Mouse (Mus musculus): ENCODE data around the gene Sept9. TPM values are rescaled to one million over a fixed set of nuclear protein-coding genes. Genes with fewer than 3 reads are reported as not detected.

Gene Sept9
- polyA plus RNA-seq, 1 experiment from 2014 or later = 166 TPM

GRCm38 (mm10) chr11:117314520-117314919 lies 115.1 kb downstream of the Sept9 start:
- Histone ChIP-seq H3K27me3 (replicated peaks) (no peaks in the 10 kb centered on the region), H3K27ac (peak overlapping the region; percentile 81; the same call in 1 of the 2 replicates), H3K4me2 (replicated peaks) (no peak overlapping the region), H3K36me3 (no peaks in the 10 kb centered on the region), H3K4me1 (replicated peaks) (peaks cover 92% of the 10 kb centered on the region), H3K4me3 (replicated peaks) (no peak overlapping the region), H3K9ac (no peak overlapping the region), H3K9me3 (no peaks in the 10 kb centered on the region)
- ATAC-seq = no peak
- WGBS = 92% methylated on average over 8 of the region's 8 CpGs

- Histone ChIP-seq H3K27ac (peak overlapping the region; percentile 81), H3K9ac (peak overlapping the region; percentile 9; the same call in 1 of the 2 replicates), H3K4me1 (replicated peaks) (peaks cover 92% of the 10 kb centered on the region), H3K4me3 (replicated peaks) (no peak overlapping the region), H3K27me3 (replicated peaks) (no peaks in the 10 kb centered on the region), H3K36me3 (no peaks in the 10 kb centered on the region), H3K9me3 (no peaks in the 10 kb centered on the region), H3K4me2 (replicated peaks) (peak overlapping the region; percentile 7; the same call in 1 of the 2 replicates)
- 46% methylated on average over 11 of the region's 11 CpGs for WGBS
- no peak for ATAC-seq
Observed at GRCm38 (mm10) chr11:117315309-117315708, 115.8 kb downstream of the Sept9 start.

- no peak for ATAC-seq
- no peak overlapping the region for H3K4me3 ChIP-seq (replicated peaks)
- H3K9ac ChIP-seq = 0 out of 2 replicates have a peak overlapping the region, but pooled peaks have one; percentile 29
- peak overlapping the region; percentile 47 for H3K4me2 ChIP-seq (replicated peaks)
- peak overlapping the region; percentile 88 for H3K27ac ChIP-seq
- H3K36me3 ChIP-seq = no peaks in the 10 kb centered on the region
- WGBS = 50% methylated on average over 16 of the region's 16 CpGs
- no peaks in the 10 kb centered on the region for H3K9me3 ChIP-seq
- peaks cover 85% of the 10 kb centered on the region for H3K4me1 ChIP-seq (replicated peaks)
- no peaks in the 10 kb centered on the region for H3K27me3 ChIP-seq (replicated peaks)
Observed at GRCm38 (mm10) chr11:117316441-117317331, 117.2 kb downstream of the Sept9 start.

- Histone ChIP-seq H3K9me3 (no peaks in the 10 kb centered on the region), H3K9ac (peak overlapping the region; percentile 29; the same call in 1 of the 2 replicates), H3K4me3 (replicated peaks) (no peak overlapping the region; the same call in 1 of the 2 replicates), H3K36me3 (no peaks in the 10 kb centered on the region), H3K27me3 (replicated peaks) (no peaks in the 10 kb centered on the region), H3K27ac (peak overlapping the region; percentile 88), H3K4me2 (replicated peaks) (peak overlapping the region; percentile 47), H3K4me1 (replicated peaks) (peaks cover 79% of the 10 kb centered on the region)
- 35% methylated on average over 20 of the region's 20 CpGs for WGBS
- no peak for ATAC-seq
Observed at GRCm38 (mm10) chr11:117317429-117318101, 118.1 kb downstream of the Sept9 start.

GRCm38 (mm10) chr11:117318202-117318601 lies 118.7 kb downstream of the Sept9 start:
- WGBS = 55% methylated on average over 3 of the region's 3 CpGs
- Histone ChIP-seq H3K4me2 (replicated peaks) (peak overlapping the region; percentile 47), H3K9me3 (no peaks in the 10 kb centered on the region), H3K27me3 (replicated peaks) (no peaks in the 10 kb centered on the region), H3K4me3 (replicated peaks) (no peak overlapping the region), H3K36me3 (no peaks in the 10 kb centered on the region), H3K27ac (peak overlapping the region; percentile 88), H3K4me1 (replicated peaks) (peaks cover 78% of the 10 kb centered on the region), H3K9ac (no peak overlapping the region)
- no peak for ATAC-seq

- H3K27ac ChIP-seq = peak overlapping the region; percentile 88
- no peaks in the 10 kb centered on the region for H3K36me3 ChIP-seq
- H3K4me2 ChIP-seq (replicated peaks) = 0 out of 2 replicates have a peak overlapping the region, but pooled peaks have one; percentile 3
- H3K9me3 ChIP-seq = no peaks in the 10 kb centered on the region
- H3K9ac ChIP-seq = no peak overlapping the region
- H3K4me3 ChIP-seq (replicated peaks) = no peak overlapping the region
- H3K4me1 ChIP-seq (replicated peaks) = peaks cover 78% of the 10 kb centered on the region
- ATAC-seq = no peak
- no peaks in the 10 kb centered on the region for H3K27me3 ChIP-seq (replicated peaks)
- WGBS = 53% methylated on average over 12 of the region's 12 CpGs
Observed at GRCm38 (mm10) chr11:117318731-117319542, 119.5 kb downstream of the Sept9 start.

- peak overlapping the region; percentile 20; the same call in 1 of the 2 replicates for H3K4me2 ChIP-seq (replicated peaks)
- H3K27me3 ChIP-seq (replicated peaks) = no peaks in the 10 kb centered on the region
- WGBS = 18% methylated on average over 15 of the region's 15 CpGs
- H3K4me1 ChIP-seq (replicated peaks) = peaks cover 79% of the 10 kb centered on the region
- H3K4me3 ChIP-seq (replicated peaks) = no peak overlapping the region
- H3K9me3 ChIP-seq = no peaks in the 10 kb centered on the region
- no peaks in the 10 kb centered on the region for H3K36me3 ChIP-seq
- ATAC-seq = peak; percentile 79
- H3K9ac ChIP-seq = no peak overlapping the region
- peak overlapping the region; percentile 88 for H3K27ac ChIP-seq
Observed at GRCm38 (mm10) chr11:117319543-117320335, 120.3 kb downstream of the Sept9 start.

- Histone ChIP-seq H3K27me3 (replicated peaks) (no peaks in the 10 kb centered on the region), H3K9ac (no peak overlapping the region), H3K4me2 (replicated peaks) (peak overlapping the region; percentile 20; the same call in 1 of the 2 replicates), H3K4me3 (replicated peaks) (no peak overlapping the region), H3K27ac (peak overlapping the region; percentile 88), H3K9me3 (no peaks in the 10 kb centered on the region), H3K36me3 (no peaks in the 10 kb centered on the region), H3K4me1 (replicated peaks) (peaks cover 77% of the 10 kb centered on the region)
- ATAC-seq = peak; percentile 11
- whole genome bisulfite sequencing = 56% methylated on average over 3 of the region's 3 CpGs
Observed at GRCm38 (mm10) chr11:117320482-117320881, 121.0 kb downstream of the Sept9 start.

- Histone ChIP-seq H3K4me2 (replicated peaks) (no peak overlapping the region), H3K36me3 (no peaks in the 10 kb centered on the region), H3K4me3 (replicated peaks) (no peak overlapping the region), H3K27me3 (replicated peaks) (no peaks in the 10 kb centered on the region), H3K4me1 (replicated peaks) (peaks cover 83% of the 10 kb centered on the region), H3K27ac (no peak overlapping the region), H3K9ac (no peak overlapping the region), H3K9me3 (no peaks in the 10 kb centered on the region)
- no peak for ATAC-seq
- WGBS = 74% methylated on average over 9 of the region's 9 CpGs
Observed at GRCm38 (mm10) chr11:117321311-117321971, 122.0 kb downstream of the Sept9 start.

GRCm38 (mm10) chr11:117322311-117322710 lies 122.8 kb downstream of the Sept9 start:
- Histone ChIP-seq H3K27ac (no peak overlapping the region), H3K9me3 (no peaks in the 10 kb centered on the region), H3K9ac (no peak overlapping the region), H3K36me3 (no peaks in the 10 kb centered on the region), H3K4me1 (replicated peaks) (peaks cover 82% of the 10 kb centered on the region), H3K27me3 (replicated peaks) (no peaks in the 10 kb centered on the region), H3K4me2 (replicated peaks) (no peak overlapping the region), H3K4me3 (replicated peaks) (no peak overlapping the region)
- WGBS = 80% methylated on average over 3 of the region's 3 CpGs
- no peak for ATAC-seq
